Mouse (Mus musculus) brain, embryonic 14.5 days (tissue): ENCODE results near the gene Trmt61a.
A peak's percentile ranks its signal among the peaks of the same experiment; 100 is the strongest.

Source experiments
- CTCF ChIP-seq: fragments of 200-500 bp; IDR thresholded peaks from 2 replicates; pipeline ENCODE4 v1.5.1; 2012; ENCODE audit warnings: inconsistent platforms, mild to moderate bottlenecking, moderate library complexity, borderline replicate concordance; ENCODE audit not compliant: insufficient read depth, insufficient read length; ENCODE audit errors: extremely low read depth
- POLR2A ChIP-seq: fragments of 200-500 bp; IDR thresholded peaks from 2 replicates; pipeline ENCODE4 v1.6.1; 2012; ENCODE audit warnings: mild to moderate bottlenecking, inconsistent platforms, borderline replicate concordance; ENCODE audit not compliant: poor library complexity, insufficient read depth, insufficient read length, severe bottlenecking; ENCODE audit errors: extremely low read depth

GRCm38 (mm10) chr12:111653434-111653833, 24.5 kb upstream of the Trmt61a start:
- TF ChIP-seq CTCF (peak; percentile 92), POLR2A (no peak)
